Mouse (Mus musculus): Measurements from ENCODE around the gene Frmpd1.

Frmpd1 gene

GRCm38 (mm10) chr4:45184521-45185330 is at the start of gene Frmpd1:
Gene Frmpd1, plus strand, starts transcription at chr4:45184875.
- in situ Hi-C loops (cut with MboI, MseI), result no loop called here

DNA sequence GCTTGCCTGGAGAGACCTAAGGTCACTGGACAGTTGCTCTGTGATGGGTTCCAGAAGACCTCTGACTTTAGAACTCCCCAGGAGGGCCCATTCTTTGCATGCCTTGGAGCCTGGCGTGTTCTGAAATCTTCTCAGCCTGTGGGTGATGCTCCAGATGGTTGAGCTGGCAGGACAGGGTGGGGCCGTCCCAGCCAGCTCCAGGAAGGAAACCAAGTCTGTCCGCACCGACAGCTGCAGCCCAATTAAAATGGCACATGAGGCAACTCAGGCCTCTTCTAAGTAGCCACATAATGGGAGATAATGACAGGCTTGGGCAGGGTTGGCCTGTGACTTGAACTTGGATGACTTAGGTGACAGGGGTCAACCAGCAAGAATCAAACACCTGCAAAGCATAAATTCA is 47.0 kb upstream of the Frmpd1 start:
- in situ Hi-C loops (cut with MboI, MseI), result no loop called here

- in situ Hi-C loops (cut with MboI, MseI), result loop anchor here (10.0 kb wide), 1 partner anchor 423 kb away; no protein-coding TSS in a partner anchor
Observed at GRCm38 (mm10) chr4:45141835-45142234, 42.8 kb upstream of the Frmpd1 start.

DNA sequence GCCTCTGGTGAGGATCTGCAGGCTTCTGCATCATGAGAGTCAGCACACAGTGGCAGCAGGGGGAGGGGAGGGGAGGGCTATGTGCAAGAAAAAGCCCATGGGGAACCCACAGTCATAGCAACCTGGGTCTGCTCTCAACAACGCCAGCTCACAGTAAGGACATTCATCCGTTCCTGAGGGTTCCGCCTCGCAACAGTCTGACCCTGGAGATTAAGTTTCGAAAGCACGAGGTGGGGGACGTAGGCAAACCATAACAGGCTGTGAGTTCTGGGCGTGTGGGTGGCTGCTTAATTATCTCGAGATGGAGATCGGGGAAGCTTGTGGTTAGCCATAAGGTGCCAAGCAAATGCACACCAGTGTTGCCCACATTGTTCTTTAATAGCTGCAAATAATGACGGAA is 42.3 kb upstream of the Frmpd1 start:
- in situ Hi-C loops (cut with MboI, MseI), result loop anchor here (10.0 kb wide), 1 partner anchor 422 kb away; no protein-coding TSS in a partner anchor

GRCm38 (mm10) chr4:45143005-45143404 is 41.7 kb upstream of the Frmpd1 start:
- in situ Hi-C loops (cut with MboI, MseI), result loop anchor here (10.0 kb wide), 1 partner anchor 422 kb away; no protein-coding TSS in a partner anchor

DNA sequence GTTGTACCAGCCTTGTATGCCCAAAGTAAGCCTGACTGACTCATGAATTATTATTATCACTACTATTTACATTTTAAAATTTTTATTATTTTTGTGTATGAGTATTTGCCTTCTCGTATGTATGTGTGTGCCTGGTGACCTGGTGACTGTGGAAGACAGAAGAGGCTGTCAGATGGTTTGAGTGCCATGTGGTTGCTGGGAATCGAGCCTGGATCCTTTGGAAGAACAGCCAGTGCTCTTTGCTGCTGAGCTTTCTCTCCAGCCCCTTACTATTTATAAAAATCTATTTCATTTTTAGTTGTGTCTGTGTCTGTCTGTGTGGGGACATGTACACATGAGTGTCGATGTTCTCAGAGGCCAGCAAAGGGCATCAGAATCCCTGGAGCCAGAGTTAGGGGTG is 28.2 kb upstream of the Frmpd1 start:
- in situ Hi-C loops (cut with MboI, MseI), result no loop called here

GRCm38 (mm10) chr4:45158608-45159007 is 26.1 kb upstream of the Frmpd1 start:
- in situ Hi-C loops (cut with MboI, MseI), result no loop called here

DNA sequence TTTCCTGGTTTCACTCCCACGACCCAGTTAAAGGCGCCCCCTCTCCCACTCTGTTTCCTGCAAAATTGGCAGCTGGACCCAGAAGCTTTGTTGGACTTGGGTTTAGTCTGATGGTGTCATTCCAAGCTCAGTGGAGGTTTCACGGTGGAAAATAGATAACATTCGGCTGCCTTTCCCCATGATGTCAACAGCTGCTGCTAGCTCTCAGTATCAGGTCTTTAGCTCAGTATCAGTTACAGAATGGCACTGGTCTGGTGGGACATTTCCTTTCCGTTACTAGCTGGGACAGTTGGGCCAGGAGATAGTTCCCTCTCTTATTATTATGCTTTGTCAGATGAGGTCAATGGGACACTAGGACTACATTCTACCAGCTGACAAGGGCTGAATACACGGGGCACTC is 23.9 kb upstream of the Frmpd1 start:
- in situ Hi-C loops (cut with MboI, MseI), result no loop called here

GRCm38 (mm10) chr4:45163711-45164110 is 21.0 kb upstream of the Frmpd1 start:
- in situ Hi-C loops (cut with MboI, MseI), result no loop called here

- in situ Hi-C loops (cut with MboI, MseI), result no loop called here
Observed at GRCm38 (mm10) chr4:45165477-45165876, 19.2 kb upstream of the Frmpd1 start.

- in situ Hi-C loops (cut with MboI, MseI), result no loop called here
Observed at GRCm38 (mm10) chr4:45165955-45166354, 18.7 kb upstream of the Frmpd1 start.

DNA sequence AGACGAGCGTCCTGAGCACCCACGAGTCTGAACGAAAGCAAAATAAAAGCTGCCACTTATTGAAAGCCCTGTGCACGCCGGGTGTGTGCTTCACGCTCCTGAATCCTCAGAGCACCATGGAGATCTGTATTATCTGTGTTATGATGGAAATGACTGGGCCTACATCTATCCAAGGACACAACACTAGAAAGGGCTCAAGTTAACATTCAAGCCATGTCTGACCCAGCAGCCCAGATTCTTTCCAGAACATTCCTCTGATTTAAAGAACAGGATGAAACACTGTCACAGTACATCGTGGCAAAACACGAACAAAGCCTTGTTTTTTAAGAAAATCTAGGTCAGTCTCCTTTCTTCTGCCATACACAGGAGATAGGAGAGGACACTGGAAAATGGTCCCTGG is 13.3 kb upstream of the Frmpd1 start:
- in situ Hi-C loops (cut with MboI, MseI), result no loop called here

- in situ Hi-C loops (cut with MboI, MseI), result no loop called here
Observed at GRCm38 (mm10) chr4:45183818-45184520, 706 bp upstream of the Frmpd1 start.

DNA sequence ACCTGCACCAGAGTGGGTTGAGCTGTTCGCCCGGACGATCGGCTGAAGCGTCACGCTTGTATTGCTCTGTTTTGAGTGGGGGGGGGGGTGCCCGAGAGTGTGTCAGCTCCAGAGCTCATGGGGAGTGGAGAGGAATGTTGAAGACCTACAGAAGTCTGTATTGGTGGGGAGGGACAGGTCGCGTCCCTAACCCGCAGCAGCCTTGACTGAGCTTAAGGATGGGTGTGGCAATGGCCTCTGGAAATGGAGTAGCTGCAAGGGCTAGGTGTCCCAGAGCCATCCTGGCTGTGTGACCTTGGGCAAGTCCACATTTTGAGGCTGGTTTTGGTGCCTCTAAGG is 625 bp downstream of the Frmpd1 start:
- in situ Hi-C loops (cut with MboI, MseI), result no loop called here

DNA sequence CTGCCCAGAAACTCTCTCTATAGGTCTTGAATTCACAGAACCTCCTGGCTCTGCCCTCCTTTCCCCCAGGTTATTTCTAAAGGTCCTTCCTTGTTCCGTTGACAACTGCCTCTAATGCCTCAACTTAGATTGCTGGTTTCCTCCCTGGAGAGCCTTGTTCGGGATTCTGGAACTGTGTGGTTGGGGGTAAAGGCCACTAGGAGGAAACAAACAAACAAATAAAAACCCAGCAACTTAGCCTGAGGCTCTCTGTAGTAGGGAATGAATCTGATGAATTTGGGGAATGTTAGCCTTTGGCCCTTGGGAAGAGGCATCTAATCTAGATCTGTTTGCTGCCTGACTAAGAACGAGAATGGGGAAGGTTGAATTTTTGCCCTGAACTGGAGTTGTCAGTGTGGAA is 13.6 kb downstream of the Frmpd1 start:
- in situ Hi-C loops (cut with MboI, MseI), result no loop called here

GRCm38 (mm10) chr4:45203283-45203682 is 18.6 kb downstream of the Frmpd1 start:
- in situ Hi-C loops (cut with MboI, MseI), result no loop called here

GRCm38 (mm10) chr4:45207444-45207843 is 22.8 kb downstream of the Frmpd1 start:
- in situ Hi-C loops (cut with MboI, MseI), result no loop called here

- in situ Hi-C loops (cut with MboI, MseI), result no loop called here
Observed at GRCm38 (mm10) chr4:45208832-45209363, 24.2 kb downstream of the Frmpd1 start.

DNA sequence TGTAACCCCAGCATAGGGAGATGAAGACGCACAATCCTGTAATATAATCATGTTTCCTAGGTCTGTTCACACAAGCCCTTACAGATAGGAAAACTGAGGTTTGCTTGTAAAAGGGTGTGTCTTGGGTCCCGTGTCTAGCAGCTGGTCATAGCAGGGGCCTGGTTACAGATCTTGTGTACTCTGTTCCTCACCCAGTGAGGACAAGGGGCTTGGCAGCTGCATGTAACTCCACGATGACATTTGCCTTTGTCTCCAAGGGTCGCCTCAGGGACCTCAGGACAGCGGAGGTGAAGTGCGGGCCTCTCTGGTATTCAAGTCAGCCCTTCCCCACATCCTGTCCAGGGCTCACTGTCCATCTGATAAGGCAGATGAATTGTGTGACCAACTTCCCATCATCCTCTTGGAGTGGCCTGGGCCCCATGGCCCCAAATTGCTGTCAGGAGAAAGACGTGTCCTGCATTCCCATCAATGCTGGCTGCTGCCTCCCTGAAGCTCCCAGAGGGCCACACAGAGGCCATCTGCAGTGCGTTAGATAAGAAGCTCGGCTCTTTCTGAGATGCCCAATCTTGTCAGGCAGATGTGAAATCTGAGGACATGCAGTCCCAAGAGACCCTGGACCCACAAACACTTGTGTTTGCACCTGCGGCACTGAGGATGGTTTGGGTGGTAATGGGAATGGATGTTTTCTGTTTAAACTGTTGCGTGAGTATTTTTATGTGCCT is 27.8 kb downstream of the Frmpd1 start:
- in situ Hi-C loops (cut with MboI, MseI), result no loop called here

- in situ Hi-C loops (cut with MboI, MseI), result no loop called here
Observed at GRCm38 (mm10) chr4:45219946-45220345, 35.3 kb downstream of the Frmpd1 start.

GRCm38 (mm10) chr4:45222395-45222794 is 37.7 kb downstream of the Frmpd1 start:
- in situ Hi-C loops (cut with MboI, MseI), result no loop called here

GRCm38 (mm10) chr4:45230263-45230662 is 45.6 kb downstream of the Frmpd1 start:
- in situ Hi-C loops (cut with MboI, MseI), result no loop called here

All from regulatory T cell (primary cell).